Mouse (Mus musculus) G1E-ER4 (cell line): Measurements from ENCODE around the gene Gm5640. TPM values are rescaled to one million over a fixed set of nuclear protein-coding genes. Genes with fewer than 3 reads are reported as not detected.
"Not testable (repeated sequence)": the region's sequence is repeated elsewhere in the genome, so short reads cannot be mapped to it uniquely, and the experiment has no call there.

ENCODE experiments used
- GATA1 ChIP-seq: IDR thresholded peaks from one replicate; pipeline ENCODE4 v1.8.0; 2012; ENCODE audit warnings: low read length, inconsistent platforms
- polyA plus RNA-seq: library from polyadenylated mRNA; stranded (reverse); fragments of >175 nt; gene quantifications from 2 replicates; pipeline ENCODE4 v1.2.3, GENCODE M21; 2012

Gm5640 gene
- polyA plus RNA-seq: not detected in 2 replicates

GRCm38 (mm10) chrX:74645466-74646323 lies at the start of gene Gm5640:
TSS of gene Gm5640 (minus strand) at chrX:74645635.
- not testable (repeated sequence) for TF ChIP-seq GATA1

GRCm38 (mm10) chrX:74592379-74592778 lies 53.1 kb downstream of the Gm5640 start, which contains the start of gene Olfr1325:
TSS of gene Olfr1325 (plus strand) at chrX:74592679.
- no peak for TF ChIP-seq GATA1

Other genes with a start within 250 kb of the Gm5640 start
- 7.2 and 18.4 TPM in 2 replicates for gene G6pdx, start 216.4 kb downstream of the Gm5640 start, polyA plus RNA-seq
- not detected in 2 replicates for gene Gm6880, start 164.2 kb downstream of the Gm5640 start, polyA plus RNA-seq
- gene Olfr1326-ps1, start 70.7 kb downstream of the Gm5640 start, polyA plus RNA-seq: not detected in 2 replicates
- gene Olfr1325, start 53.0 kb downstream of the Gm5640 start, polyA plus RNA-seq: not detected in 2 replicates
- not detected in 2 replicates for gene Gm6890, start 95.3 kb upstream of the Gm5640 start, polyA plus RNA-seq
- gene Gm5936, start 191.6 kb upstream of the Gm5640 start, polyA plus RNA-seq: not detected in 2 replicates